Mouse (Mus musculus): ENCODE measurements at regions not wholly inside any gene's neighbourhood (a gene's known extent, or its start where the extent isn't known, plus 50 kb on each side); places are given as distances from the start of the nearest gene placed in this dataset.
A peak's percentile ranks its signal among the peaks of the same experiment; 100 is the strongest.

DNA sequence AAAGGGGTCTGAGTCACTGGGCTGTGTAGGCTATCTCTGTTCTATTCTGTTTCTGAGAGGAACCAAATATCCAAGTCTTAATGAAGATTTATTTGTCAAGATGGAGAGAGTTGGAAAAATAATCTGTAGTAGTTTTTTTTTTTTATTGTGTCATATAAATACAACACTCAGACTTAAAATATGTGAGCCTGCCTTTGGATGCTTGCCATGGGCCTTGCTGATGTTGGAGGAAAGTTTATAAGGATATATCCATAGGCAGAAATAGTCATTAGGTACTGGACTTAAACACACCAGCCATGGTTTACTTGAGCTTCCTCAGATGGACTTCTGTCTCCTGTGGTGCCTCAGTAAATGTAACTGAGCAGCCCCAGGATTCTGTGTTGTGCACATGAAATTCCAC lies 635.8 kb upstream of the Adgrl2 start:
- no peak for DNase-seq (ENCODE audit: low spot score in 2 of 2)

DNA sequence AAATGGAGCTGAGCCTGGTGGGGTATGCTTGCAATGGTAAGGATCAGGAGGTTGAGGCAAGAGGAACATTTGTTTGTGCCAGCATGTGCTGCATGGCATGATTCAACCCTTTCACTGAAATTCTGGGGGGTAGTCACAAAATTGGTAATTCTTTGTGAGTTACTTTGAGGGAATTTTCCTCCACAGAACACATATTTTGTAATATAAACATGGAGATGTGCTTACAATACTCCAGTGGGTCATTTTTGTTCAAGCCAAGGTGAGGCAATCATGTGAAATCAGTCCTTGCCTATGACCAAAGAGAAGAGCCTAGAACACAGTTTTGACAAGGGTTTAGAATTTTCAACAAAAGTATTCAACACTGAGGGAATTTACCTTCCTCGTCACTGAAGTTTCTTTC lies 635.1 kb upstream of the Adgrl2 start:
- DNase-seq (ENCODE audit: low spot score in 2 of 2) = no peak

DNA sequence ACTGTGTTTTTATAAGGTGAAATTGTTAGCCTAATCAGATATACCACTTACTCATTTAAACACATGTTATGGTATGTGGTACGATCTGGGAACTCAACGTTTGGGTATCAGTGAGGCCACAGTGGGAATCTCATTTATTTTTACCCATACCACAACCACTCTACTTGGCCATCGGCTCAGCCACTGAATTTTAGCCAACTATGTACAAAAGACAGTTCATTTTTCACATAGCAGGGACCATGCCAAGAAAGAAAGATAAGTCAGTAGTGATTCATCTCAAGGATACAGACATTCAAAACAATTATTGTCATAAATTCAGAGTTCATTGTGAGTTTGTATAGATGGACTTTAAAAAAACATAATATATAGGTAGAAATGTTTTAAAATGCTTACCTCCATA lies 634.7 kb upstream of the Adgrl2 start:
- no peak for DNase-seq (ENCODE audit: low spot score in 2 of 2)

DNA sequence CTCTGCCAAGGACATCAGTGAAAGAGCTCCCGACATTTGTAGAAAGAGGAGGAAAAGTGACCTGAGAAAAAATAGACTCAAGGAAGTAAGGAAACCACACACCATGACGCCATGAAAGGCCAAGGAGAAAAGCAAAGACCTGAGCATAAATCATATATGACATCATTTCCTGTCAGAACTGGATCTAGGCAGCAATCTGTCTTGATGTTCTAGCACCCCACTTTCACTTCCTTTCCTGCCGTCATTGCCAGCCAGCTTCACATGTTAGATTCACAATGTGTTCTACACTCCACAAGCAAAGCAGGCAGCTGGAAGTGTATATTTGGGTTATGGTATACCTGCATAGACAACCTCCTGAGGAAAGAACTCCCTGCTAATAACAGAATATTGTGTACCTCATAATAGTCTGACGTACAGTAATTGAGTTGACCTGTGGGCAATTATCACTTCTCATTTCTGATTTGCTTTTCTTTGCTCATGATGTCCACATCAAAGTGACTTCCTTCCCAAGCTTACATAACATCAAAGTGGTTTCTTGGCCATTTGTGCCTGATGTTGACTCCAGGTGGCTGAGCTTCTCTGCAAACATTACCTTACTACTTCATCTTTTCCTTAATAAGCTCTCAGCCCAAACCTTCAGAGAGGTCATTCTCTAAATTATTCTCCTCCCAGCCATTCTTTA lies 633.6 kb upstream of the Adgrl2 start:
- DNase-seq (ENCODE audit: low spot score in 2 of 2) = no peak

DNA sequence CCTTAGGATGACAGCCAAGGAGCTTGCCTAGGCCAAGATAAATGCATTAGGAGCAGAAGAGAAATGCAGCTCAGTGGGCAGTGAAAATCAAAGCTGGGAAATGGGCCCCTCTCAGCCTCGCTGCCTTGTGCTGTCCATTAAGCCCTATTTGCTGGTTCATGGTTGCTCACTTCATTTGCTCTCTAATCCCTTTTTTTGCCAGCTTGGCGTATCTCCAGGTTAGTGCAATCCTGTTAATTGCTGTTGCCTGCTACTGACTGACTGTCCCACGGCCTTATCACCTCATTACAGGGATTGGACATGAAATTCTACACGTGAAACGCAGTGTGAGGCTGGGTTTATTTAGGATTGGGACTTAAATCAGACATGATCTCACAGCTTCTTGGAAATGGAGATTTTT lies 613.5 kb upstream of the Adgrl2 start:
- no peak for DNase-seq (ENCODE audit: low spot score in 2 of 2)

DNA sequence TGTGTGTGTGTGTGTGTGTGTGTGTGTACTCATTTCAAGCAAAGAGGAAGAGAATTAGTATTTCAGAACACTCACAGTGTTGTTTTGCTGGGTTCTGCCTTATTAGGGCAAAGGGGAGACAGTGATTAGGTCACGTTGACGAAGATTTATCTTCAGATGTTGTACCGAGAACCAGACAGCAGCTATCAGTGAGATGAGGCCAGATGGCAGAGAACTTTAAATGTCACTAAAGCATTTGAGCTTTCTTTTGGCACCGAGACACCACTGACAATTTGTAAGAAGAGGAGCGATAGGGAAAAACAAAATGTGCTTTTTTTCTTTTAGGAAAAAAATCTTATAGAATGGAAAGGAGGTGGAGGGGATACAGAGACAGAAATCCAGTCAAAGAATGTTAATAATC lies 610.9 kb upstream of the Adgrl2 start:
- DNase-seq (ENCODE audit: low spot score in 2 of 2) = no peak

DNA sequence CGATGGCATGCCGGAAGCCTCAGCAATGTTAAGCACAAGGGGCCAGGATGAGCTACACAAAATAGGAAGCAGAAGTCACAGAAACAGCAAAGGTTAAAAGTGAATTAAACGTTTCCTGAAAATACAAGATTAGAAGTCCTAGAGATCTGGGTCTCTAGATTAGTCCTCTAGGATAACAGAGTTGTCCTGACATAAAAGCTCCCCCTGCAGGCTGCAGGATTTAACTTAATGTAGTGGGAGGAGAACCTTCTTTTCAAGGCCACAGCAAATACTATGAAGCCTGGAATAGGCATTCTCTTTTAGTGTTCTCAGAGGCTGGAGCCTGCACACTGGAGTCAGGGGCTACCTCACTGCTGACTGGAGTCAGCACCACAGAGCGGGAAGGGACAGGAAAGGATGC lies 604.1 kb upstream of the Adgrl2 start:
- DNase-seq (ENCODE audit: low spot score in 2 of 2) = no peak

DNA sequence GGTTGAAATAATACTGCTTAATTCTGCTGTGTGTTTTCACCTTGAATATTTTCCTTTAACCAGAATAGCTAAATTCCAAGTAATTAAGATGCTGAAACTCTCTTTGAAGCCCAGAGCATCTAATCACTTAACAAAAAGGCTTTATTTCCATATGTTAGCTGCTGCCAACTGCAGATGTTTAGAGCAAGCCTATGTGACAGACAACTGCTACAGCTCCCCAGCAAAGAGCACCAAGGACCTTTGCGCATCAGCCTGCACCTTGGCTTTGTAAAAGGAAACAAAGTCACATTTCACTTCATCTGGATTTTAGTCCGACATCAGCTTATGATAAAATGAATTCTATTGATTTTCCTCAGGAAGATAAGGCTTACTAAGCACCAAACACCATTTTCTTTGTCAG lies 595.4 kb upstream of the Adgrl2 start:
- DNase-seq (ENCODE audit: low spot score in 2 of 2) = no peak

DNA sequence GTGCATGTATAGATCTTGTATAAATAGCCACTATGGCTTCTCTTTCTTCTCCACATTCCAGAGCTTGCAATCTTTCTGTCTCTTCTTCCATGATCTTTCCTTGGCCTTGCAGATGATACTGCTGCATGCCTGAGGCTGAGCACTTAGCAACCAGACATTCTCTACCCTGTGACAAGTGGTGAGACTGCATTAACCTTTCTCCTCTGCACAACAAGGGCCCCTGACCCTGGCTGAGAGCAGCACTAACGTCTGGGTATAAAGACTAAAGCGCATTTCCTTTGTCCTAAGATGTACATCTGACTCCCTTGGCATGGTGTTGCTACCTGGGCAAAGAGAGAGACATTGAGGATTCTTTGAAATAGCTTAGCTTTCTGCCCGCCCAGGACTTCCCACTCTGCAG lies 590.8 kb upstream of the Adgrl2 start:
- no peak for DNase-seq (ENCODE audit: low spot score in 2 of 2)

DNA sequence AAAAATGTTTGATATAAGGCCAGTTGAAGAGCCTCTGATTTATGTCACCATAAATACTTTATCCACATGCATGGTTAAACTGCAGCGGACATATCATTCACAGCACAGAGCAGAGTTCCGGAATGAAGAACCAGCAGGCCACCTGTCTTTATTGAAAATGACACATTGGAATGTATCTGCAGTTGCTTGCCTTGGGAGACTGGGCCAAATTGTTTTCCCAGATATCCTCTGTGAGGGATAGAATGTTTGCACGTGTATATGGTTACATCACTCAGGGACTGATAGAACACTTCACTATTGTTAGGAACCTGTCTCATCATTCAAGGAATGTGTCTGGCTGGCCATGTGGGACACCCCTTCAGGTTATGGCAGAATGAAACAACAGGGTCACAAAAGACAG lies 585.3 kb upstream of the Adgrl2 start:
- no peak for DNase-seq (ENCODE audit: low spot score in 2 of 2)

DNA sequence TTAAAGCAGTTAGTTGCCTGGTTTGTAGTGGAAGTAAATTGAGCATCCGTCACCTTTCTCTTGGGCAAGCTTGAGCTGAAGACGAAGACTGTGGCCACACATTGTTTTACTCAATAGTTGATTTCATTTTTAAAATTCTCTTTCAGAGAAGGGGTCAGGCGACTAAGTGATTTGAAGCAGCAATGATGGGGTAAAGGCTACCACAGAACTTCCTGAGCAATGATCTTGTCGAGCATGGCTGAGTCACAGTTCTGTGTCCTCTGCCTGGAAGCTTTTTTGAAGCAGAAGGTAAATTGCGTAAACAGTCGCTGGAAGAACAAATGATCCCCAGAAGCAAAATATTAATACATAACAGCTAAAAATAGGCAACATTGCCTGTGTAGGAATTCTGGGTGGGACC lies 576.5 kb upstream of the Adgrl2 start:
- no peak for DNase-seq (ENCODE audit: low spot score in 2 of 2)

DNA sequence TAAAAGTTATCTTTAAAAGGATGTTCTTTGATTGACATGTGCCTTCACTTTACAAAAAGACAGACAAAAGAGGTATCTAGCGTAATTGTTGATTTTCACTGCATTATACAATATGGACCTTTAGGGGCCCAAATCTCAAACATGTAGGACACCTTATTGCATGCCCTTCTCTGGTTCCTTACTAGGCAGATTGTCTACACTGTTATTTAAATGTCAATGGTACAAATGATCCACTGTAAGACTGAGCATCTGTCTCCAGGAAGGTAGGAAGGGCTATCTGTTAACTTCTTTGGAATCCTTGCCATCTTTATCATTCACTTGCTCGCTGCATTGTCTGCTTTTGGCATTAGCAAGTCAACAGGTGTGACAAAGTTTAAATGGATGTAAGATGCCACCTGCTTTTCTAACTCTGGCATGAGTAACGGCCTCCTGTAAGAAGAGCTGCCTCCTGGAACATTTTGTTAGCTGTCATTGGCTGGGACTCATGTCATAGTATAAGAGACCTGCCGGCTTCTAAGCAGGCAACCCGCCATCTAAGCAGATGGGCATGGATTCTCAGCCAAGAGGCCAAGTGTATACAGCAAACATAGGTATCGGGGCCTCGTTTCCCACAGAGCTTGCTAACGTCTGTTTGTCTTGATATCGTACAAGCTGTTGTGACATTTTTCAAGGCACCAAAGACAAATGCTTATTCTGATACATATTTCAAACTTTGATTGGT lies 560.0 kb upstream of the Adgrl2 start:
- no peak for DNase-seq (ENCODE audit: low spot score in 2 of 2)

DNA sequence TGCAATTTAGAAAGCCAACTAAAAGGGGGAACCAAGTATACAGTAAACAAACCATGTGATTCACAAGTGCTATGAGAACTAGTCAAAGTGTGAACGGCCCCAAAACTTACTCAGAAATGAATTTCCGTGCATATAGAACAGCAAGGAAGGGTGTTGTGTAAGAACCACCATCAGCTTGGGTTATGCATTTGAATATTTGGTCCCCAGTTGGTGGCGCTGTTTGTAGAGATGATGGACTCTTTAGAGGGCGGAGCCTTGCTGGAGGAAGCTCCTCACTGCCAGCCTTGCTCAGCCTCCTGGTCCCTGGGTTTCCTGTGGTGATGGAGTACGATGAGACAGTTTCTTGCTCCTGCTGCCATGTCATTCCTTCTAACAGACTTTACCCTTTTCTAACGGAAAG lies 556.7 kb upstream of the Adgrl2 start:
- no peak for DNase-seq (ENCODE audit: low spot score in 2 of 2)

DNA sequence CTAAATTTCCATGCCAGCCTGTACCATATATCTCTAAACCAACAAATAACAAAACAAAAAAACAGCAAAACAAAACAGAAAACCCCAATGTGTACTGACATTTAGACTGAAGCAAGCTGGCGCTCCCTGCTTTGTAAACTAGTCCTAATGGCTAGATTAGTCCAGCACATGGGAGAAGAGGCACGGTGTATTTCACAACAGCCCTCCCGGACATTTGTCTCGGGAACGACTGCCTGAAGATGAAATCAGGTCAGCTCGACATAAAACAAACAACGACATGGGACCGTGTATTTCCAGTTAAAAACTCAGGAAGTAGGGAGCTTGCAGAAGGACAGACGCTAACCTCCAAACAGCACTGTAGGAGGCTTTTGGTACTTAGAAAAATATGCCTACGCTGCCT lies 555.9 kb upstream of the Adgrl2 start:
- DNase-seq (ENCODE audit: low spot score in 2 of 2) = no peak

DNA sequence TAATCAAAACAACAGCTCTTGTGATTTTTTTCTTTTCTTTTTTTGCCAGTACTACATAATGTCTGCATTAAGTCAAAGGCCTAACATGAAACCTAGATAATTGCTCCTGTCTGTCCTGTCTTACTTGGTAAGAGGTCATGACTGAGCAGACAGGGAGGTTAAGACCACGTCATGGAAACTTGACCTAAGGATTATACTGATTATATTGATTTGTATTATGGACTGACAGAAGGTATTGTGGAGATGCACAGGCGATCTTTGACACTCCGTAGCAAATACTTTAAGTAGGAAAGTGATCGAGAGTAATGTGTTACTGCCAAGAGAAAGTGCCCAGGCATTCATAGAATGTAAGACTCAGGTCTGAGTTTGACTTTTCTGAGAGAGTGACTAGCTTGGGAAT lies 543.8 kb upstream of the Adgrl2 start:
- no peak for DNase-seq (ENCODE audit: low spot score in 2 of 2)

DNA sequence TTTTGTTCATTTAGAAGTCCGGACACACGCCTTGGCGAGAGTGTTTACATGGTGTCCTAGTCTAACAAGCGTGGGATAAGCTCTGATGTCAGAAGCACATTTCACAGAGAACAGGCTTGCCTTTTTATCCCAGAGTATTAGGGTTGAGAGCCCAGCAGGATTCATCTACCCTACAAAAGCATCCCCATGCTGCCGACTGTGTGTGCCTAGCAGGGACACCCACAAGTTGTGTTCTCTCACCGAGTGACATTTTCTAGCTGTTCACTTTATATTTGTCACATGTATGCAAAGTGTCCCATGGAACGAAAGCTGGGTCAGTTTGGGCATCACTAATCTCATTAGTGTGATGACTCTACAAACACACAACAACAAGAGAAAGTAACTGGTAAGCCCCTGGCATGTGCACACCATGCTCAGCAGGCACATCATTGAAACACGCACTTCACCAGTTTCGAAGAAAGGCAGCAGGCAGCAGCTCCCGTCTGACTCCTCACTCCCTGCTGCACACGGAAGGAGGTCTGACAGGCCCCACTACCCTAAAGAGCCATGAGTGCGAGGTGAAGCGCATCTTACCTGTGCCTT lies 539.8 kb upstream of the Adgrl2 start:
- no peak for DNase-seq (ENCODE audit: low spot score in 2 of 2)

DNA sequence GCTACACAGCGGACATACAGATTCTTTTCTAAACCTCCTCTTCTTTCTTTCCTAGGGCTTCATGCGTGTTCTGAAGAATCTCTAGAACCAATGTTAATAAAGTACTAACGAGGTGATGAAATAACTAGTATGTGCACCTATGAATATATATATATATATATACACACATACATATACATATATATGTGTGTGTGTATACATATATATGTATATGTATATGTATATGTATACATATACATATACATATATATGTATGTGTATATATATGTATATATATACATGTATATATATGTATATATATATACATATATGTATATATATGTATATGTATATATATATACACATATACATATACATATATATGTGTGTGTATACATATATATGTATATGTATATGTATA lies 536.2 kb upstream of the Adgrl2 start:
- no peak for DNase-seq (ENCODE audit: low spot score in 2 of 2)

DNA sequence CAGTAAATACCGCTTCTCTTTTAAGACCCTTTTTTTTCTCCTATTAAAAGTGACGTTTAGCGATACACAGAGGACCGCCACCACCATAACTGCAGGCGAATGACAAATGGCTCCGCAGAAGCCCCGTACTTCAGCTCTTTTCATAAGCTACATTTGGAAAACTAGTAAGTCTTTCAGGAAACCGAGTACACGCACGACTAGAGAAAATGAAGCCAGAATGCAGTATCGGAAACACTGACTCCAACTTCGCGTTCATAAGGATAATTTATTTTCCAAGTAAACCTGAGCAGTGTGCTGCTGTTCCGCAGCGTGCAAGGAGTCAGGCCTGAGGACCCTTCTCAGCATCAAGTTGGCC lies 529.2 kb upstream of the Adgrl2 start:
- DNase-seq (ENCODE audit: low spot score in 2 of 2) = no peak

DNA sequence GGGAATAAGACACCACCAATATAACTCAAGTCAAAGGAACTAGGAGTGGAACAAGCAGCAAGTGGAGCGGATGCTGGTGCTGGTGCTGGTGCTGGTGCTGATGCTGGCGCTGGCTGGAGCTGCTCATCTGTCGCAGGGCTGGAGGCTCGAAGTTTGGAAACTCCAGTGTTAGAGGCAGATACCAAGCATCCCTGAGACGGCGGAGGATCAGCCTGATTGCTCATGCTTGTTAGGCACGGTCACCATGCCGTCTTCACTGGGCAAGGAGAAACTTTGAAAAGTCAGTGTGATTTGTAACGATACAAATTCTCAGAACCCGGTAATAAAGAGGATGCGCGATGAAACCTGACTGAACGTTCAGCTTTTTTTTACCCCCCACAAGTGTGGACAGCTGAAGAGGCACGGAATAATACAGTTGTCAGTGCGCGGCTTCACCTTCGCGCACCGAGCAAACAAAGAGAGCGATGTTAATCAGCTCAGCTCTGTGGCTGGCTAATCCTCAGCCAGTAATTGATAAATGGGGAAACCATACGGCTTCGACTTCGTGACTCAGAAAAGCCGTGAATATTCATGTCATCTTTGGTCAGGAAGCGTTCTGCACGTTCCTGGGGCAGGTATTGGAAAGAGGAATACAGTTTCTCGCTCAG lies 528.7 kb upstream of the Adgrl2 start:
- peak in 1 of 2 experiments; percentile 1 for DNase-seq (ENCODE audit: low spot score in 2 of 2)

DNA sequence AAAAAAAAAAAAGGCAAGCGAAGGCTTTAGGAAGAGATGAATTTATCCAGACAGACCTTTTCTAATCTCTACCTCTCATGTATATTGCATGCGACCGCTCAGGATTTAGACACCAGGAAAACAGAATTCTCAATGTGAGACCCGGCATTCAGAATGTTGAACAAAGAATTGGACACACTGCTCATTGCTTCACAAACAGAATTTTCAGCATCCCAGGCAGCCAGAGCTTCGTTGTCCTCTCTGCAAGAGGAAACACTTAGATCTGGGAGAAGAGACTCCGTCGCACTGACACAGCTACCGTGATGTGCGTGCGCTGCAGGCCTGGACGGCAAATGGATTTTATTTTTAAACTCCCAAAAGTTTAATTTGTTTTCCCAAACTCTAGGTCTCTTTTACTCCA lies 527.2 kb upstream of the Adgrl2 start:
- no peak for DNase-seq (ENCODE audit: low spot score in 2 of 2)

DNA sequence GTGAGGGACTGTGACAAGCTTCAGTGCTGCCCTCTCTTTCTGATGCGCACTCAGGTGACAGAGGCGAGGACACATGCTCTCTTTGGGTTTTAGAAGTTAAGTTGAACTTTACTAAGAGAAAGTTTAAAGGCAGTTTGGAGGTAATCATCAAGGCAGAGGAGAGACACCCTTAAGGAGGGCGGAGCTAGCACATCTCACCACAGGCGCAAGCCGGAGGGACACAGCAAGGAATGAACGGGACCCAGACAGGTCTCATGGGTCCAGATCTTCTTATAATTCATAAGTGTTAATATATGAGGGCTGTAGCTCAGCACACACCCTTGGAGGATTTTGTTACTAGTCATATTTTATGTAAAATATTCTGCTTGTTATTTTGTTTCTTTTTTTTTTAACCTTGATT lies 518.8 kb upstream of the Adgrl2 start:
- no peak for DNase-seq (ENCODE audit: low spot score in 2 of 2)

DNA sequence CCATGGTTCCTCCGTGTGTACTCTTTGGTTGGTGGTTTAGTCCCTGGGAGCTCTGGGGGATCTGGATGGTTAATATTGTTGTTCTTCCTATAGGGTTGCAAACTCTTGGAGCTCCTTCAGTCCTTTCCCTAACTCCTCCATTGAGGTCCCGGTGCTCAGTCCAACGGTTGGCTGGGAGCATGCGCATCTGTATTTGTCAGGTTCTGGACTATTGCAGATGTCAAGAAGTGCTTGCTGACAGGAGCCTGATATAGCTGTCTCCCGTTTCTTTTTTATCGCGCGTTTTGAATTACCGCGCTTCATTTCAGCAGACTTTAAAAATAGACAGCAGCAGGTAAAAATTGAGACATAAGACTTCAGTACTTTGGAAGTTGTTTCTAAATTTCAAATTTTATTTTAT lies 518.3 kb upstream of the Adgrl2 start:
- no peak for DNase-seq (ENCODE audit: low spot score in 2 of 2)

DNA sequence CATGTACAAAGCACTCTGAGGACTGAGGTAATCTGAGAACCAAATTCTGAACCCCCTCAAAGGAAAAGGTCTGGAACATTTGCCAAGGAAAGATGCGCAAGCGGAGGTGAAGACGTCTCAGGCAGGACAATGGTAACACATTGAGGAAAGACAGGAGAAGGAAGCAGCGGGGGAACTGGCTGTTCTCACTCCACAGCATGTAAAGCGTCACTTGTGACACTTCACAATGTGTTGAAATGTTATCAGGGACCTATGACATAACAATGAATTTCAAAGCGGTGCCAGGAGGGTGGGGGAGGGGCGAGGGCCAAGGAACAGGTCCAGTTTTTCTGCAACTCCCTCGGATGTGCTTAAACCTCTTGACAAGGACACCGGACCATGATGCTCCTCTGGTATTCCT lies 515.3 kb upstream of the Adgrl2 start:
- no peak for DNase-seq (ENCODE audit: low spot score in 2 of 2)
